Mouse (Mus musculus): Measurements from ENCODE around the gene Phf21b. TPM values are rescaled to one million over a fixed set of nuclear protein-coding genes. Genes with fewer than 3 reads are reported as not detected.

The Phf21b gene
- polyA plus RNA-seq, 1 experiment from 2014 or later: 0.65 TPM

DNA sequence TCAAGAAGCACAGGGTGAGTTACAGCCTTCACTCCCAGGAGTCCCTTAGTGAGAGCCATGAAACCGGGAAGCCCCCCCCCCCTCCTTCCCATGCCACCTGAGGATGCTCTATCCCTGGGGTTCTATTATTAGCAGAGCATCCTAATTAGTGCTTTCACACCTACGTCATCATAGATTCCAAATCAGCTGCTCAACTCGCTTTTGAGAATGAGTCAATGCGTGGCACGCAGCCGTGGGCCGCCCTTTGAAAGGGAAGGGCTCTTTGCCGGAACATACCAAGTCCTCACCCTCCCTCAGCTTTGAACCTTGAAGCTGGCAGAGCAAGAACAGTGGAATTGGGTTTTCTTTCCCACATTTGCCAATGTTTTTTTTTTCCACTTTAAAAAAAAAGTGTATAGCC, 6.1 kb upstream of the Phf21b start:
- whole genome bisulfite sequencing: 87% methylated on average over 8 of the region's 8 CpGs
- Histone ChIP-seq H3K36me3 (no peaks in the 10 kb centered on the region), H3K4me1 (no peaks in the 10 kb centered on the region), H3K9me3 (no peaks in the 10 kb centered on the region), H3K4me3 (replicated peaks) (no peak overlapping the region), H3K27me3 (replicated peaks) (no peaks in the 10 kb centered on the region), H3K27ac (no peak overlapping the region), H3K9ac (no peak overlapping the region), H3K4me2 (no peak overlapping the region)
- no peak for ATAC-seq (ENCODE audit: insufficient read depth, low FRiP score, low read depth)

DNA sequence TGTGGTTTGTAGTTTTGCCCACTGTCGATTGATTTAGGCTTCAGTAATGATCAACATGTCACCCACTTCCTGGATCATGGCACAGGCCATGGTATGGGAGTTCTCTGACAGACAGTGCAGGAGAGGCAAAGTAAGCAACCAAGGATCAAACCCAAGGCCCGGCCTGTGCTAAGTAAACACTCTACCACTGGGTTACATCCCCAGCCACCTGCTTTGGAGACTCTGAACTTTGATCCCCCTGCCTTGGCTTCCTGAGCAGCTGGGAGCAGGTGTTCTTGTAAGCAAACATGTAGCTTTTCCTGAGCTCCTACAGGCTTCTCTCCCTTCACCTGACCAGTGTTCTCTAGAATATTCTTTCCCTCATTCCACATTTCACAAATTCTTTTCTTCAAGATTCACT, 1.8 kb upstream of the Phf21b start:
- no peaks in the 10 kb centered on the region for H3K36me3 ChIP-seq
- no peak overlapping the region for H3K27ac ChIP-seq
- H3K27me3 ChIP-seq (replicated peaks): peaks cover 8% of the 10 kb centered on the region
- H3K4me2 ChIP-seq: no peak overlapping the region
- no peak overlapping the region for H3K4me3 ChIP-seq (replicated peaks)
- peaks cover 24% of the 10 kb centered on the region for H3K4me1 ChIP-seq
- 0 out of 2 replicates have a peak, but pooled peaks have one; percentile 20 for ATAC-seq (ENCODE audit: insufficient read depth, low FRiP score, low read depth)
- no peaks in the 10 kb centered on the region for H3K9me3 ChIP-seq
- no peak overlapping the region for H3K9ac ChIP-seq
- 42% methylated on average over 2 of the region's 2 CpGs for WGBS

DNA sequence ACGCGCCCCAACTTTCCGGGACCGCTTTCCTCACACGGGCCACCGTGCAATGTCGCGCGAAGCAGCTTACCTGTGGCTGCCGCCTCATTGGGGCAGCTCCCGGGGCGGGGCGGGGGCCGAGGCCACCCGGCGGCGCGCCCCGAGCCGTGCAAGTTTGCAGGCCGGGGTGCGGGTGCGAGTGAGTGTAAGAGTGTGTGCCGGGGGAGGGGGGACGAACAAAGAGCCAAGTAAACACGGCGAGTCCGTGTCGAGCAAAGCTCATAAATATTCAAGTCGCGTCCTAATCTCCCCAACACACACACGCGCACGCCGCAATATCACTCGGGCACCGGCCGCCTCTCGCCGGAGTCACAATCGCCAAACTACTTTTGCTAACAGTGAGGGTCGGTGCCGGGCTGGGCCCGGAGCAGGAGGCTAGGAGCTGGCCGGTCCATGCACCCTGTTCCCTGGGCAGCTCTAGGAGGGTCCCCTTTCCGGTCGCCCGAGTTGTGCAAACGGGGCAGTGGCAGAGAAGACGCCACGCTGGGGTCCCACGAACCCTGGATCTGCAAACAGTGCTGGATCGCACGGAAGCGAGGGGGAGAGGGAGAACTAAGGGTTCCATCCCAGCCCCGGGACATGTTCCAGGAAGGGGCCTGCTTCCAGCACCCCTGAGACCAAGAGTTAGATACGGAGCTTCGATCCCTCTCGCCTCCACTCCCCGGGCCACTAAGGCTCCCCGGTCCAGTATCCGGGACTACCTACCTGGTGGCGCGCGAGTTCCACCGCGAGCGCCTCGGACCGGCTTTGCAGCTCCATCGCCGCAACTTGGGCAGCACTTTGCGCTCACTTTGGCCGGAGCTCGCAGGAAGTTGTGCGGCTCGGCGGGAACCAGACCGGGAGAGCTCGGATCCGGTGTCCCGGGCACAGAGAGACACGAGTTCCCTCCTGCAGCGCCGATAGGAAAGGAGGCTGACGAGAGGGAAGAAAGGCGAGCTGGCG, 638 bp downstream of the Phf21b start:
- peak overlapping the region; percentile 59 for H3K27ac ChIP-seq
- WGBS: under 1% methylated on average over 81 of the region's 88 CpGs
- peak overlapping the region; percentile 71 for H3K4me3 ChIP-seq (replicated peaks)
- peaks cover 8% of the 10 kb centered on the region for H3K27me3 ChIP-seq (replicated peaks)
- H3K9me3 ChIP-seq: no peaks in the 10 kb centered on the region
- ATAC-seq (ENCODE audit: insufficient read depth, low FRiP score, low read depth): no peak
- H3K36me3 ChIP-seq: no peaks in the 10 kb centered on the region
- H3K9ac ChIP-seq: peak overlapping the region; percentile 65
- H3K4me1 ChIP-seq: peaks cover 24% of the 10 kb centered on the region
- H3K4me2 ChIP-seq: peak overlapping the region; percentile 99

DNA sequence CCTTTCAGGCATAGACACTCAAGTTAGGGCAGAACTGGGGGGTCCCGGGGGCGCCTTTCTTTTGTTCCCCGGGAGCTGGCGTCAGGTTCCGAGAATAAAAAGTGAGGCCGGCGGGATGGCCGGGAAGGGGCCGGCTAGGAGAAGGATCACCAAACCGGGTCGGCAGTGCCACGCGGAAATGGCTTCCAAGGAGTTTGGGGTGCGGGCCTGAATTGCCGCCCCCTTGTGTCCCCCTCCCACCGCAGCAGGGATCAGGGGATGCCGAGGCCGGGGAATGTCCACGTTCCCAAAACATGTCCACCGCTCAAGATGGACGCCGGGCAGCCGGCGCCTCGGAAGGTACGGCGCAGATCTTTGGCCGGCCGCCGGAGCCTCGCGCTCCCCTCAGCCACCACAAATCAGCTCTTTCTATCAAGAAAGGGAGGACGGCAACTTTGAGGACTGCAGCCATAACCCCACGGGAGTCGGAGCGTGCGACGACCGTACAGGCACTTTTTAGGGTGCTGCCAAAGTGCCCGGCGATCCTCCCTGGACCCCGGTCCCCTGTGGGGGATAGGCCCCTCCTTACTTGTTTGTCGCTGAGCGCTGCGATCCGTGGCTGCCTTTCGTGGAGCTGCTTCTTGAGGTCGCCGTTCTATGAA, 1.6 kb downstream of the Phf21b start:
- H3K27ac ChIP-seq: no peak overlapping the region
- H3K4me2 ChIP-seq: peak overlapping the region; percentile 99
- ATAC-seq (ENCODE audit: insufficient read depth, low FRiP score, low read depth): no peak
- H3K4me3 ChIP-seq (replicated peaks): peak overlapping the region; percentile 71
- H3K36me3 ChIP-seq: no peaks in the 10 kb centered on the region
- no peak overlapping the region for H3K9ac ChIP-seq
- no peaks in the 10 kb centered on the region for H3K9me3 ChIP-seq
- H3K27me3 ChIP-seq (replicated peaks): peaks cover 8% of the 10 kb centered on the region
- H3K4me1 ChIP-seq: peaks cover 24% of the 10 kb centered on the region
- under 1% methylated on average over 49 of the region's 49 CpGs for WGBS

DNA sequence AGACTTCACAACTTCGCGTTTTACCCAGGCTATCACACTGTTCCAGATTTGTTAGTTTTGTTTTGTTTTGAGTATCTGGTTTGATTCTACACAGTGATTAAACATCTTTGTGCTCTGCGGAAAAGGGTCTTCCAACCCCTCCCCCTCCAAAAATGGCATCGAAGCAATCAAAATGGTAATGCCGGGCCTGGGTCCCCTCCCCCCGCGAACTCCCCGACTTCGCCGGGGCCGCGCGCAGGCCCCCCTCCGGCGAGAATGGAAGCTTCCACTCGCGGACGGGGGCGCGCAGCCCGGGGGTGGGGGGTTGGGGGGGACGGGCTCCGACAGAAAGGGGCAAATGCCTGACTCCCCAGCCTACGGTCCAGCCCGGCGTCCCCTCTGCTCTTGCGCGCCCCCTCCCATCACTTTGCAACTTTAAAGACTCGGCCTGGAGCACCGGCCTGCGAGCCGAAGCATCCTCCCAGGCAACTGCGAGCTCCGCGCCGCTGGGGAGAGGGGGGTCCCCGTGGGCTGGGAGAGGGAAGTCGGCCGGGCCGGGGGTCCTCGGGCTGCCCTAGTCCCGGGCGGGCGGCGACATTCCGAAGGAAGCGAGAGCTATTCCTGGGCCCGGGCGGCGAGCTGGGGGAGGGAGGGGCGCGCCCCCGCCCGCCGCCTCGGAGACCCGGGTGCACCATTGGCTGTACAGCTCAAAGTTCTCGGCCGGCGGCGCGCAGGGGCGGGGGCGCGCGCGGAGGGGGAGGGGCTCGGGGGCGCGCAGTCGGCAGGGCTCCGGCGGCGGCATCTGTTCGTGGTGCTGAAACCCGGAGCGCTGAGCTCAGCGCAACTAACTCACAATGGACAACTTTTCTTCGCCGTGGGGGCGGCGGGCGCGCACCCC, 2.4 kb downstream of the Phf21b start:
- no peaks in the 10 kb centered on the region for H3K36me3 ChIP-seq

DNA sequence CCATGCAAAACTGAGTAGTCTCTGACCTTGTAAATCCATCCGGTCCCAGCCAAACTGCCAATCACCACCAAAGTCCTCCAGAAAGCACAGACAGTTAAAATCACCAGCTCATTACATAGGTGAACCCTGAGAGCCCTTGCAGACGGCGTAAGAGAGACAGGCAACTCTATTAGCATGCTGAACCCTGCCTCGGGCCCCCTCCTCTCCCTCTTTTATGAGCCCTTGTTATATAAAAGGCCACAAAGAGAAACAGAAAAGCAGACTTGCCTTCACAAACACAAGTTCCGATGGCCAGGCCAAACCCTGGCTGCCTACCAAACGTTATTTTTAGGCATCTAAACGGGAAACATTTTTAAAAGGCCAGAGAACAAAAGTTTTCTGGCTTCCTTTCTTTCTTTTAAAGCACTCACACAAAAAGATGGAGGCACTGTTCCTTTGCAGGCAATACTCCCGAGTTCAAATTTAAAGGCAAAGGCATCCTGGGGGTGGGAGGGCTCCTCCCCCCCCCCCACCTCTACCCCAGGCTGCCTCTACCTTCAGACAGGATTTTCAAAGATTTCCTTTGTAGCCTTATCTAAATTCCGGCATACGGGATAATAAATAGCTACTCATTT, 3.3 kb downstream of the Phf21b start:
- no peak for ATAC-seq (ENCODE audit: insufficient read depth, low FRiP score, low read depth)
- Histone ChIP-seq H3K4me2 (peak overlapping the region; percentile 99), H3K9ac (no peak overlapping the region), H3K4me3 (replicated peaks) (peak overlapping the region; percentile 71), H3K4me1 (peaks cover 24% of the 10 kb centered on the region), H3K27me3 (replicated peaks) (peaks cover 8% of the 10 kb centered on the region), H3K36me3 (no peaks in the 10 kb centered on the region), H3K27ac (0 out of 2 replicates have a peak overlapping the region, but pooled peaks have one; percentile 67), H3K9me3 (no peaks in the 10 kb centered on the region)
- WGBS: 19% methylated on average over 10 of the region's 10 CpGs

More for the DNA sequence above, 2.4 kb downstream of the Phf21b start:
- peak overlapping the region; percentile 99 for H3K4me2 ChIP-seq
- peak overlapping the region; percentile 67 for H3K27ac ChIP-seq
- 1% methylated on average over 64 of the region's 84 CpGs for WGBS
- H3K27me3 ChIP-seq (replicated peaks): peaks cover 8% of the 10 kb centered on the region
- peak overlapping the region; percentile 71 for H3K4me3 ChIP-seq (replicated peaks)
- no peaks in the 10 kb centered on the region for H3K9me3 ChIP-seq
- peak; percentile 47; the same call in 1 of the 2 replicates for ATAC-seq (ENCODE audit: insufficient read depth, low FRiP score, low read depth)
- peaks cover 24% of the 10 kb centered on the region for H3K4me1 ChIP-seq
- peak overlapping the region; percentile 41; the same call in 1 of the 2 replicates for H3K9ac ChIP-seq

DNA sequence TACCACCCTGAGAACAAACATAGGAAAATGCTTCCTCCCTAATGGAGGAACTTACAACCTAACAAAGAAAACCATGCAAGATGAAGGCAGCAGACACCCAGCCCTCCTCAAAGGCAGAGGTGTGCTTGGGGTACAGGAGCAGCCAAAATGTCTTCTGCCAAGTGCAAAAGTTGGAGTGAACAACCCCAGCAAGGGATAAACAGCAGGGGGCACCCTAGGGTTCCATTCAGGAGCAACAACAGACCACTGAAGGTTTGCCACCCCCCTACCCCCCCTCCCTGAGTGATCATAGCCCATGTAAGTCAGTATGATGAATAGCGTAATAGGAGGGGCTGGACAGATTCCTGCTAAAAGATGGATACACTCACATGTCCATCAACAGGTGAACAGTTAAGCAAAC, 5.5 kb downstream of the Phf21b start:
- Histone ChIP-seq H3K9ac (no peak overlapping the region), H3K9me3 (no peaks in the 10 kb centered on the region), H3K27ac (no peak overlapping the region), H3K4me3 (replicated peaks) (no peak overlapping the region), H3K4me2 (no peak overlapping the region), H3K27me3 (replicated peaks) (peaks cover 7% of the 10 kb centered on the region), H3K4me1 (peaks cover 19% of the 10 kb centered on the region), H3K36me3 (no peaks in the 10 kb centered on the region)
- ATAC-seq (ENCODE audit: insufficient read depth, low FRiP score, low read depth): no peak
- WGBS: 79% methylated on average over 1 of the region's 1 CpGs

DNA sequence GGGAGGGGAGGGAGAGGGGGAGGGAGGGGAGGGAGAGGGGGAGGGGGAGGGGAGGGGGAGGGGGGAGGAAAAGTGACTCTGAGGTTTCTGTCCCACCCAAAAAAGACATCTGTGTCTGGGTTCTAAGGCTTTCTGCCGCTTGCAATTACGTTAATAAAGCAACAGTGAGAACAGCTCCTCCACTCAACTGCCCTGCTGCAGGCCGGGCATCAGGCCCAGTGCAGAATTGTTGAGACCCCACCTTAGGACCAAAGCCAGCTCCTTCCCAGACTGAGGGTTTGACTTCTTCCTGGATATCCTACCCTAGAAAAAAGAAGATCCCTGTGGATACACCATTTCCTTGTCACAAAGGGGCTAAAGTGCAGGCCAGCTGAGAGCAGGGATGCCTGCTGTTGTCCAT, 9.6 kb downstream of the Phf21b start:
- ATAC-seq (ENCODE audit: insufficient read depth, low FRiP score, low read depth): no peak
- Histone ChIP-seq H3K4me3 (replicated peaks) (no peak overlapping the region), H3K27me3 (replicated peaks) (no peaks in the 10 kb centered on the region), H3K4me2 (no peak overlapping the region), H3K4me1 (peaks cover 19% of the 10 kb centered on the region), H3K9me3 (no peaks in the 10 kb centered on the region), H3K9ac (no peak overlapping the region), H3K36me3 (no peaks in the 10 kb centered on the region), H3K27ac (no peak overlapping the region)
- 61% methylated on average over 3 of the region's 3 CpGs for WGBS

DNA sequence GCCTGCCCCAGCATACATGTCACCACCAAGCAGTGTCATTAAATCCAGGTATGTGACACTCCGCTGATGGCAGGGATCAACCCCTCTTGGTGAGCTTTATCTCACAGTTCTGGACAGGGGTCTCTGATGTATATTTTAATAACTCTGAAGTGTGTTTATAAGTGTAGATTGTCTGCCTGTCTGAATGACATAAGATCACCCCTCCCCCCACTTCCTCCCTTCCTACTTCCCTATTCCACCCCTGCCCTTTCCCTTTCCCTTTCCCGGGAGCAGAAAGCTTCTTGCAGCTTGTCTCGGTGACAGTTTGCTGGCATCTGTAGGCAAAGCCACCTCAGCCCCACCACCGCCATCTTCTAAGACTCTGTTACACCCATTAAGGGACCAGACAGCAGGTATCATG, 11.0 kb downstream of the Phf21b start:
- Histone ChIP-seq H3K4me1 (peaks cover 19% of the 10 kb centered on the region), H3K4me2 (no peak overlapping the region), H3K36me3 (no peaks in the 10 kb centered on the region), H3K9ac (no peak overlapping the region), H3K9me3 (no peaks in the 10 kb centered on the region), H3K27ac (no peak overlapping the region), H3K4me3 (replicated peaks) (no peak overlapping the region), H3K27me3 (replicated peaks) (no peaks in the 10 kb centered on the region)
- 80% methylated on average over 4 of the region's 4 CpGs for WGBS
- ATAC-seq (ENCODE audit: insufficient read depth, low FRiP score, low read depth): no peak

DNA sequence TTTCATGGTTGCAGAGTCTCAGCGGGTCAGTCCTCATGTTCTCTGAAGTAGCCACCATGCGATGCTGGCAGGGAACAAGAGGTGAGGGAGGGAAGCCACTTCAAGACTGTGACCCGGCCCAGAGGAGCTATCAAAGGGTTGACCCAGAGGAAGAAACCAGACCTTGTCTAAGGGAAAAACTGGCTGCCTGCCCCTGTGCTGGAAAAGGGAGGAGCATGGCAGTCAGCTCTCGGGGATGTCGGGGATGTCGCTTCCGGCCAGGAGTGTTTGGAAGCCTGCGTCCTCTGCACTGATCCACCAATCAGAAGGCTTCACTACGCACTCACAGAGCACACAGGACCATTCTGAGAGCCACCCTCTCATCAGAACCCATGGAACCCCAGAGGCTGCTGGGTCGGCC, 12.8 kb downstream of the Phf21b start:
- WGBS: 52% methylated on average over 10 of the region's 10 CpGs
- Histone ChIP-seq H3K27ac (no peak overlapping the region; the same call in 1 of the 2 replicates), H3K4me2 (no peak overlapping the region), H3K9me3 (no peaks in the 10 kb centered on the region), H3K27me3 (replicated peaks) (no peaks in the 10 kb centered on the region), H3K4me1 (peaks cover 19% of the 10 kb centered on the region), H3K4me3 (replicated peaks) (no peak overlapping the region), H3K36me3 (no peaks in the 10 kb centered on the region), H3K9ac (no peak overlapping the region)
- no peak for ATAC-seq (ENCODE audit: insufficient read depth, low FRiP score, low read depth)

Data from stomach, embryonic 15.5 days (tissue).